Mouse (Mus musculus) embryonic facial prominence, embryonic 14.5 days (tissue): ENCODE data around the gene Tex38. TPM values are rescaled to one million over a fixed set of nuclear protein-coding genes. Genes with fewer than 3 reads are reported as not detected.

Source experiments
- ATAC-seq: fragments of 200-750 bp; cut with Nextera tagmentation; 2 replicates; pipeline ENCODE4 v1.8.0; 2017; ENCODE audit warnings: low read depth, moderate number of reproducible peaks, moderate TSS enrichment
- DNase-seq: peaks from one replicate; pipeline ENCODE4 v3.0.0-alpha.2; 2015; ENCODE audit warnings: low spot score
- H3K27ac ChIP-seq: fragments of 300-500 bp; sonication (generic); replicated peaks from 2 replicates; pipeline ENCODE4 v1.5.1; 2014; ENCODE audit warnings: low read depth, mild to moderate bottlenecking, low read length, moderate library complexity
- H3K27me3 ChIP-seq: fragments of 300-500 bp; sonication (generic); replicated peaks from 2 replicates; pipeline ENCODE4 v1.6.1; 2014; ENCODE audit warnings: low read length; ENCODE audit not compliant: control insufficient read depth, insufficient read depth
- H3K36me3 ChIP-seq: fragments of 300-500 bp; sonication (generic); 2 replicates; pipeline ENCODE4 v1.6.1; 2014; ENCODE audit warnings: low read length, mixed read lengths; ENCODE audit not compliant: control insufficient read depth, insufficient read depth
- H3K4me1 ChIP-seq: fragments of 300-500 bp; sonication (generic); 2 replicates; pipeline ENCODE4 v1.6.1; 2014; ENCODE audit warnings: antibody characterized with exemption, low read length; ENCODE audit not compliant: control insufficient read depth, insufficient read depth
- H3K4me2 ChIP-seq: fragments of 300-500 bp; sonication (generic); 2 replicates; pipeline ENCODE4 v1.6.1; 2014; ENCODE audit warnings: low read depth, mild to moderate bottlenecking, low read length, moderate library complexity, mixed read lengths
- H3K4me3 ChIP-seq: fragments of 300-500 bp; sonication (generic); 2 replicates; pipeline ENCODE4 v1.5.1; 2014; ENCODE audit warnings: low read depth, mild to moderate bottlenecking, low read length
- H3K9ac ChIP-seq: fragments of 300-500 bp; sonication (generic); 2 replicates; pipeline ENCODE4 v1.6.1; 2014; ENCODE audit warnings: low read depth, mild to moderate bottlenecking, low read length, moderate library complexity, mixed read lengths
- H3K9me3 ChIP-seq: fragments of 300-500 bp; sonication (generic); 2 replicates; pipeline ENCODE4 v1.6.1; 2016; ENCODE audit warnings: low read length; ENCODE audit not compliant: control insufficient read depth
- WGBS: fragments of 180-500 bp; shearing (Covaris S2); extraction: QIAGEN DNeasy Blood & Tissue Kit; methylation state at CpG from one replicate; pipeline ENCODE4 v1.1.7; 2014; 5-methylcytosine and 5-hydroxymethylcytosine counted together
- polyA plus RNA-seq: library from polyadenylated mRNA; unstranded; fragments of >200 nt; fragmentation: Nextera tagmentation; extraction: Ambion mirVana; gene quantifications from 2 replicates; pipeline ENCODE4 v1.2.1, GENCODE M21; 2014

The Tex38 gene
- 0.26 TPM in 1 of 2 replicates, not detected in the other for polyA plus RNA-seq

DNA sequence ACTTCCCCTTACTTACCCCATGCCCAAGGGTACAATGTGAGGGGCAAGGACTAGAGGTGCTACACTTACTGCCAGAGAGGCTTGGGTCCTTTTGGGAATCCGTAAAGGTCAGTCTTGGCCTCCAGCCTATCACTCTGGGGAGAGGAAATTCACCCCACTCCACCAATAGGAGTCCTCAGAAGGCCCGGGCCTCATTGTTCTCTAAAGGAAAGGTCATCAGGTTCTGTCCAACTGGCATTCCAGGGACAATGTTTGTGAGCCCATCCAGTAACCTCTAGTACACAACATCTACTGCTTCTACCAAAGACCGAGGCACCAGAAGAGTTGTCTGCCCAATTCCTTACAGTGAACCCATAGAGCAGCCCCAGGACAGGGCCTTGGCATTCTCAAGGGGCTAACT, at the start of gene Tex38:
Tex38 (minus strand) TSS at position 101 of the 400 bp plus-strand sequence.
- no peak within 1 kb of the TSS for H3K27ac ChIP-seq
- H3K9ac ChIP-seq = no peak within 1 kb of the TSS
- WGBS = 73% methylated on average over 3 of the region's 3 CpGs
- no peak within 1 kb of the TSS for H3K4me3 ChIP-seq
- ATAC-seq = no peak
- no peak within 1 kb of the TSS for H3K4me2 ChIP-seq
- no peak for DNase-seq
- H3K27me3 ChIP-seq = no peaks in the 10 kb centered on the region
- H3K36me3 ChIP-seq = peaks cover 9% of the 10 kb centered on the region; the same call in 1 of the 2 replicates
- H3K9me3 ChIP-seq = no peaks in the 10 kb centered on the region
- peaks cover 6% of the 10 kb centered on the region for H3K4me1 ChIP-seq

DNA sequence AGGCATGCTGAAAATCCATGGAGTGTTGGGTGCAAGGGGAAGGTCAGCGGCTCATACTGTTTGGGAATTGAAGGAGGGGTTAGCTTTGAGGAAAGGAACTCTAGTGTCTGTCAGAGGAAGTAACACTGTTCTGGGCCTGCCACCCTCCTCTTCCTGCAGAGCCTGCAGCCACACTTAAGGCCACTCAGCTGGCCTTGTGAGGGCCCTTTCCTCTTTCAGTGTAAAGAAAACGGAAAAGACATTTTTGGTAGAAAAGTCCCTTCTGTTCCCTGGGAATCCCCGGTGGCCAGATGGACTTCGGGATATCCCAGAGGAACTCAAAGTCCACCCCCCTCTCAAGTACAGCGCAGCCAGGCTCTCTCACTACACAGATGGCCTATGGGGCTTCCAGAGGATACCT, 49.7 kb upstream of the Tex38 start:
- no peaks in the 10 kb centered on the region for H3K27me3 ChIP-seq
- H3K9ac ChIP-seq = no peak overlapping the region
- ATAC-seq = no peak
- H3K27ac ChIP-seq = no peak overlapping the region
- H3K9me3 ChIP-seq = no peaks in the 10 kb centered on the region
- H3K4me3 ChIP-seq = no peak overlapping the region
- no peak for DNase-seq
- H3K4me2 ChIP-seq = no peak overlapping the region
- 81% methylated on average over 5 of the region's 5 CpGs for WGBS
- peaks cover 27% of the 10 kb centered on the region for H3K36me3 ChIP-seq
- H3K4me1 ChIP-seq = peaks cover 6% of the 10 kb centered on the region; the same call in 1 of the 2 replicates

DNA sequence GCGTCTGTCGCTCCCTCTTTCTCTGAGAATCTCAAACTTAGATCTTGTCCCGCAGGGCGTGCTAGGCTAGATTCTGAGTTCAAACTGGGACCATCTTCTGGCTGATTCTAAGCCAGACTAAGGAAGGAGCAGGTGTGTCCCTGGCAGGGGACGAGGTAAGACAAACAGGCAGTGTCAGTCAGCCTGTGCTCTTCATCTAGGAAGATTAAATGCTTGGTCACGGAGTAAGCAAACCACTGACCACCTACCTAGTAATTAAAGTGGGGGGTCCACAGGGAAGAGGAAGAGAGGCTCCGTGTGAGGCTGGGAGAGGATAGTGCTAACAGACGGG, 47.7 kb upstream of the Tex38 start:
- Histone ChIP-seq H3K27ac (no peak overlapping the region), H3K27me3 (no peaks in the 10 kb centered on the region), H3K4me3 (peak overlapping the region; percentile 78), H3K36me3 (peaks cover 14% of the 10 kb centered on the region), H3K9me3 (no peaks in the 10 kb centered on the region), H3K9ac (peak overlapping the region; percentile 79), H3K4me1 (peaks cover 6% of the 10 kb centered on the region; the same call in 1 of the 2 replicates), H3K4me2 (peak overlapping the region; percentile 56)
- 6% methylated on average over 8 of the region's 8 CpGs for WGBS
- ATAC-seq = peak; percentile 6; the same call in 1 of the 2 replicates
- no peak for DNase-seq

DNA sequence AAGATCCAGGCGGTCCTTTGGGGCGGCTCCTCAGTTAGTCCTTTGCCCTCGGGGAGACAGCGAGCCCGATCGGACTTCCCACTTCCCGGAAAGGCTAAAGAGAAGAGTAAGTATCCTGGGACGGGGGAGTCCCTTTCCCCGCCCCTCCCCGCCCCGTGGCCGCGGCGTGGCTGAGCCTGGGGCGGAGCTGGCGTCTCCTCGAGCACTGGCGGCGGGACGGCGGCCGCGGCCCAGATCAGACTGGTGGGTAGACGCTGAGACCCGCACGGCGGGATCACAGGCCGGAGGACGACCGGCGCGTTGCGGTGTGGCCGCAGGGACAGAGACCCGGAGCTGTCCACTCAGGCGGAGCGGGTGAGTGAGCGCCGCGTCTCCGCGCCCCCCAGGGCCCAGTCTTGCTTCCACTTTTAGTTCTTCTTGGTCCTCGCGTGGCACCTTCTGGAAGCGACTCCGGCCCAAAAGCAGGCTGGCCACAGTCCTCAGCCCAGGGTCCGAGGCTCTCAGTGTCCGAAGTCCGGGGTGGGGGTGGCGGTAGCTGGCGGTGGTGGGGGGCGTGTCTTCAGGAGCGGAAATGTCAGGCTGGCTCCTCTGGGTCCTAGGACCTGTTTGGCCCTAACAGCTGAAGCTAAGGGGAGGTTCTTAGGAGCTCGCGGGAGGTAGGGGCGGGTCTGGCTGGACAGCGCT, 47.2 kb upstream of the Tex38 start, which contains the start of gene Mob3c:
Mob3c (plus strand) TSS at position 205 of the 684 bp plus-strand sequence.
- Histone ChIP-seq H3K9ac (peak within 1 kb of the TSS; percentile 79), H3K27me3 (no peaks in the 10 kb centered on the region), H3K36me3 (peaks cover 12% of the 10 kb centered on the region), H3K4me2 (peak within 1 kb of the TSS; percentile 56), H3K27ac (peak within 1 kb of the TSS; percentile 75), H3K4me3 (peak within 1 kb of the TSS; percentile 78), H3K4me1 (peaks cover 6% of the 10 kb centered on the region; the same call in 1 of the 2 replicates), H3K9me3 (no peaks in the 10 kb centered on the region)
- ATAC-seq (peak; percentile 91), DNase-seq (peak; percentile 92)
- 0% methylated on average over 30 of the region's 57 CpGs for WGBS

DNA sequence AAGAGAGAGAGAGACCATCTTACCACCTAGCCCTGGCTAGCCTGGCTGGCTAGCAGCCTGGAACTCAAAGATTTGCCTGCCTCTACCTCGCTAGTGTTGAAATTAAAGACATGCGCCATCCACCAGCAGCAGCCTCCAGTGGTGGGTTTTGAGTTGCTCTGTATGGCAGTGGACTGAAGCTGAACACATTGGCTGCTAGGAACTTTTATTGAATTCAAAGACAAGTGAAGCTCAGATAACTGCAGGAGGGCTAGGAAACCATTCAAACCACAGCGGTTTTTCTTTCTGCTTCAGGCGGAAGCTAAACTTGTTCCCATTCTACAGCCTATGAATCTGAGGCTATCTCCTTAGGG, 46.7 kb upstream of the Tex38 start:
- 3% methylated on average over 4 of the region's 4 CpGs for WGBS
- no peak for DNase-seq
- ATAC-seq = peak; percentile 26

DNA sequence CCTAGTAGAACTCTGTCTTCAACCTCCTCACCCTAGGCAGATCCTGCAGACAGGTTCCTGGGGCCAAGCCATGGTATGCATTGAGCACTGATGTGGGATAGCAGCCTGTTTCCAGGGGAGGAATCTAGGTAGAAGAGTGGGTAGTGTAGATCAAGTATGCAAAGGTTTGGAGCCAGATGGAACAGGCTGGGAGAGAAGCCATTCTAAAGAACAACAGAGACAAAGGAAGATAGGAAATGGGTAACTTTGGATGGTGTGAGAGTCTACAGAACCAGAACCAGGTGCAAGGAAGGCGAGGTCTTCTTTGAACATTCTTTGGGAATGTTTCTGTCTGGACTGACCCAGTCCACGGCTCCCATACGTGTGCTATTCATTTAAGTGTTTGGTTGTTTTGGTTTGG, 46.2 kb upstream of the Tex38 start:
- Histone ChIP-seq H3K27ac (no peak overlapping the region), H3K4me2 (peak overlapping the region; percentile 56), H3K4me3 (peak overlapping the region; percentile 78; the same call in 1 of the 2 replicates), H3K9me3 (no peaks in the 10 kb centered on the region), H3K9ac (no peak overlapping the region), H3K4me1 (peaks cover 6% of the 10 kb centered on the region; the same call in 1 of the 2 replicates), H3K36me3 (peaks cover 10% of the 10 kb centered on the region), H3K27me3 (no peaks in the 10 kb centered on the region)
- WGBS = 71% methylated on average over 3 of the region's 3 CpGs
- ATAC-seq (no peak), DNase-seq (no peak)

More for the DNA sequence above, 46.7 kb upstream of the Tex38 start:
- peak overlapping the region; percentile 79 for H3K9ac ChIP-seq
- H3K36me3 ChIP-seq = peaks cover 12% of the 10 kb centered on the region
- H3K4me3 ChIP-seq = peak overlapping the region; percentile 78
- no peaks in the 10 kb centered on the region for H3K9me3 ChIP-seq
- peak overlapping the region; percentile 75 for H3K27ac ChIP-seq
- peaks cover 6% of the 10 kb centered on the region; the same call in 1 of the 2 replicates for H3K4me1 ChIP-seq
- H3K4me2 ChIP-seq = peak overlapping the region; percentile 56
- H3K27me3 ChIP-seq = no peaks in the 10 kb centered on the region

DNA sequence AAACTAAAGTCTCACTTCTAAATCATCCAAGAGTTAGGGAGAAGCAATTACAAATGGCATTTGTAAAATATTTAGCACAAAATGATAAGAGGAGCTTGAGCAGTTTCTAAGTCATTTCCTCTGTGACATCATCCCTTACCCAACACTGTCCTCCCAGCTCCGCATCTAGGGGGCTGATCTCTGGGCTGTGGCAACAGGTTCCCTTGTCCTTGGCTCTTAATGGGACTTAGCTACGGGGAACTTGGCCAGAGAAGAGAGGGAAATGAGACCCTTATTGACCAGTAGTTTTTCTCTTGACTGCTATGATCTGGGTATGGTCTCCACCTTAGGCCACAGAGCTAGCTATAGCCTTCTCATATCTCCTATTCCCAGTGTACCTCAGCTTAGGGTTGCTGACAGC, 44.5 kb upstream of the Tex38 start:
- peaks cover 6% of the 10 kb centered on the region; the same call in 1 of the 2 replicates for H3K4me1 ChIP-seq
- 86% methylated on average over 2 of the region's 2 CpGs for WGBS
- no peaks in the 10 kb centered on the region for H3K36me3 ChIP-seq
- H3K4me3 ChIP-seq = no peak overlapping the region
- no peaks in the 10 kb centered on the region for H3K9me3 ChIP-seq
- DNase-seq (no peak), ATAC-seq (no peak)
- no peaks in the 10 kb centered on the region for H3K27me3 ChIP-seq
- H3K9ac ChIP-seq = no peak overlapping the region
- H3K27ac ChIP-seq = no peak overlapping the region
- no peak overlapping the region for H3K4me2 ChIP-seq

DNA sequence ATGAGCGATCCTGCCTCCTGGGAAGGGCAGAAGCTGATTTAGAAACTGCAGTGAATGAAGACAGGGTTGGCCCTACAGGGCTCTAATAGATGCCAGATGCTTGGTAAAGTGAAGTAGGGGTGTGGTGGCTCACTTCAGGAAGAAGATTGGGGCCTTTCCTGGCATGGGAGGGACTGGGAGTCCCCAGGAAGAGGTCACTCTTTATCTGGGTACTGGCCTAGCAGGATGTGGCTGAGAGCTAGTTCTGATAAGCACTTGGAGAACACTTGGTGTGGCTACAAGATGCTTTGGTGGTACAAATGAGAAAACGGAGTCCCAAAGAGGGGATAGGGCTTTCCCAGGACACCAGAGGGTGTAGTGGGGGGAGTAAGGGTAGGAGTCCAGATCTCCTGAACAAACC, 43.4 kb upstream of the Tex38 start:
- 63% methylated on average over 2 of the region's 2 CpGs for WGBS

DNA sequence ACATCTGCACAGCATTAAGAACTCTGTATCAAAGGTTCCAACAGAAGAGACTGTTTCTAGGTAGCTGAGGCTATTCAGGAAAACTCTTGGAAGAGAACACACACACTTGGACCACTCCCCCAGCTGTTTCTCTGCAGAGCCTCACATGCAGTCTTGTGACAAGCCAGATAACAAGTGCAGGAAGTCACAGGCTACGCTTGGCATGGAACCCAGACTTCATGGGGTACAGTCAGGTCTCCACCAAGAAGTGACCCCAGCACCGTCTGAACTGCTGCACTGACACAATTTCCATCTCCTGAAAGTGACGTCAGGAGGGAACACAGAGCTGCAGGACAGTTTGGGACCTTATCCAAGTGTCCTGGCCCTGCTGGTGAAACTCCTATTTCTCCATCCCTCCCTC, 41.1 kb upstream of the Tex38 start:
- 75% methylated on average over 3 of the region's 3 CpGs for WGBS
- H3K36me3 ChIP-seq = peaks cover 8% of the 10 kb centered on the region; the same call in 1 of the 2 replicates
- no peaks in the 10 kb centered on the region for H3K27me3 ChIP-seq
- no peaks in the 10 kb centered on the region for H3K4me1 ChIP-seq
- no peak overlapping the region for H3K27ac ChIP-seq
- no peaks in the 10 kb centered on the region for H3K9me3 ChIP-seq
- no peak overlapping the region for H3K9ac ChIP-seq
- no peak overlapping the region for H3K4me3 ChIP-seq
- ATAC-seq (no peak), DNase-seq (no peak)
- H3K4me2 ChIP-seq = no peak overlapping the region

More for the DNA sequence above, 43.4 kb upstream of the Tex38 start:
- Histone ChIP-seq H3K4me3 (no peak overlapping the region), H3K9me3 (no peaks in the 10 kb centered on the region), H3K27me3 (no peaks in the 10 kb centered on the region), H3K9ac (no peak overlapping the region), H3K27ac (no peak overlapping the region), H3K36me3 (peaks cover 6% of the 10 kb centered on the region; the same call in 1 of the 2 replicates), H3K4me2 (no peak overlapping the region), H3K4me1 (peaks cover 6% of the 10 kb centered on the region; the same call in 1 of the 2 replicates)
- DNase-seq (no peak), ATAC-seq (no peak)
